Comparison of ENCODE assay signal across 9 mouse cellular contexts in the genomic region with DNA sequence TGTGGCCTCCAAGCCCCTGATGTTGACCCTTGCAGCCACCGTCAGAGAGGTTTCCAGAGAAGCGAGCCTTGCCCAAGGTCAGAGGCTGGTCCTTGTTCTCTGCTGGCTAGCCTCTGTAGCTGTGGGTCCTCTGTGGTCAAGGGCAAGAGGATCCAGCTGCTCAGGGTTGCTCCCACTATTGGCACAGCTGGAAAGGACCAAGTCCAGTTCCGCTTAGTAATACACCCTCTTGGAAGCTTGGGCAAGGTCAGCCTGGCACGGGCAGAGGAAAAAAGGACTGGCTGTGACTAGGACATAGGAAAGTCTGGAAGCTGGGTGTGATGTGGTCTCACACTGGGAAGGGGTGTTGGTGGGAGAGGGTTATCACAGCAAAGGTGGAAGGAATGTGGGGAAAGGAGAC.
DNase-seq lines count a peak whose midpoint lies in the region; ATAC-seq and TF ChIP-seq lines count a peak whose summit lies in the region.
"Had no signal": no experiment of that assay in that cellular context is flagged by ENCODE, and none has a peak within 500 bp of the region (broad histone marks: within the 10 kb centered on the region; RNA-seq: fewer than 3 reads in every experiment).

No protein-coding gene starts in this region.

- WGBS in intestine, embryonic 15.5 days: 79% methylated on average over 4 of the region's 4 CpGs
- WGBS in intestine, postnatal 0 days: 60% methylated on average over 4 of the region's 4 CpGs
- WGBS in forebrain, embryonic 16.5 days: 83% methylated on average over 4 of the region's 4 CpGs
- WGBS in midbrain, embryonic 15.5 days: 93% methylated on average over 4 of the region's 4 CpGs
- WGBS in liver, postnatal 0 days (ENCODE audit: insufficient replicate concordance): 71% methylated on average over 4 of the region's 4 CpGs

- H3K4me3 ChIP-seq in intestine, embryonic 15.5 days (replicated peaks): no peak overlapping the region
- no peak overlapping the region for H3K4me3 ChIP-seq in intestine, postnatal 0 days (ENCODE audit: low read depth, low read length)
- no peak overlapping the region for H3K4me3 ChIP-seq in forebrain, embryonic 16.5 days (replicated peaks; ENCODE audit: low read length)
- H3K4me3 ChIP-seq in midbrain, embryonic 15.5 days: no peak overlapping the region
- no peak overlapping the region for H3K4me3 ChIP-seq in liver, postnatal 0 days (ENCODE audit: low read depth, low read length)

- no peak for TF ChIP-seq CTCF in intestine, postnatal 0 days (IDR thresholded peaks at IDR 0.05; ENCODE audit: low read depth)
- TF ChIP-seq CTCF in liver, postnatal 0 days (IDR thresholded peaks at IDR 0.05; ENCODE audit: low read depth): no peak

- H3K4me1 ChIP-seq in intestine, embryonic 15.5 days (replicated peaks): peaks cover 38% of the 10 kb centered on the region
- peaks cover 21% of the 10 kb centered on the region for H3K4me1 ChIP-seq in intestine, postnatal 0 days (replicated peaks; ENCODE audit: control insufficient read depth, insufficient read depth, low read length)
- peaks cover 19% of the 10 kb centered on the region for H3K4me1 ChIP-seq in forebrain, embryonic 16.5 days (replicated peaks; ENCODE audit: control insufficient read depth, insufficient read depth, low read length)
- H3K4me1 ChIP-seq in midbrain, embryonic 15.5 days: peaks cover 25% of the 10 kb centered on the region
- H3K4me1 ChIP-seq in liver, postnatal 0 days (ENCODE audit: insufficient read depth): peaks cover 18% of the 10 kb centered on the region

- H3K27me3 ChIP-seq in intestine, embryonic 15.5 days (replicated peaks): no peaks in the 10 kb centered on the region
- H3K27me3 ChIP-seq in intestine, postnatal 0 days (replicated peaks; ENCODE audit: control insufficient read depth, insufficient read depth, low read length): no peaks in the 10 kb centered on the region
- H3K27me3 ChIP-seq in forebrain, embryonic 16.5 days (replicated peaks; ENCODE audit: control insufficient read depth, insufficient read depth, low read length): no peaks in the 10 kb centered on the region
- no peaks in the 10 kb centered on the region for H3K27me3 ChIP-seq in midbrain, embryonic 15.5 days (replicated peaks)
- no peaks in the 10 kb centered on the region for H3K27me3 ChIP-seq in liver, postnatal 0 days (ENCODE audit: insufficient read depth, low read length)

- 0 out of 2 replicates have a peak overlapping the region, but pooled peaks have one; percentile 25 for H3K27ac ChIP-seq in intestine, embryonic 15.5 days
- H3K27ac ChIP-seq in intestine, postnatal 0 days (ENCODE audit: low read depth, low read length): no peak overlapping the region
- peak overlapping the region; percentile 79 for H3K27ac ChIP-seq in forebrain, embryonic 16.5 days (ENCODE audit: low read length)
- 0 out of 2 replicates have a peak overlapping the region, but pooled peaks have one; percentile 30 for H3K27ac ChIP-seq in midbrain, embryonic 15.5 days
- no peak overlapping the region for H3K27ac ChIP-seq in liver, postnatal 0 days (ENCODE audit: low read depth)

- no peak for ATAC-seq in intestine, embryonic 15.5 days
- ATAC-seq in intestine, postnatal 0 days: no peak
- no peak for ATAC-seq in forebrain, embryonic 16.5 days
- no peak for ATAC-seq in midbrain, embryonic 15.5 days (replicated peaks)
- no peak for ATAC-seq in erythroblast, adult 5-6 weeks (replicated peaks; ENCODE audit: low FRiP score, poor library complexity, severe bottlenecking)
- no peak for ATAC-seq in liver, postnatal 0 days
- ATAC-seq: activated CD4-positive, CD25-positive, alpha-beta regulatory T cell, adult 4 months had no signal

- H3K9ac ChIP-seq in intestine, embryonic 15.5 days: no peak overlapping the region
- no peak overlapping the region for H3K9ac ChIP-seq in intestine, postnatal 0 days (ENCODE audit: low read depth, low read length)
- peak overlapping the region; percentile 44; the same call in 1 of the 2 replicates for H3K9ac ChIP-seq in forebrain, embryonic 16.5 days (replicated peaks; ENCODE audit: low read depth, low read length)
- H3K9ac ChIP-seq in midbrain, embryonic 15.5 days: no peak overlapping the region
- H3K9ac ChIP-seq in liver, postnatal 0 days (replicated peaks): no peak overlapping the region

- no peaks in the 10 kb centered on the region for H3K36me3 ChIP-seq in intestine, embryonic 15.5 days
- H3K36me3 ChIP-seq in intestine, postnatal 0 days (ENCODE audit: control insufficient read depth, insufficient read depth): no peaks in the 10 kb centered on the region
- H3K36me3 ChIP-seq in forebrain, embryonic 16.5 days (ENCODE audit: control insufficient read depth, insufficient read depth): no peaks in the 10 kb centered on the region
- no peaks in the 10 kb centered on the region for H3K36me3 ChIP-seq in midbrain, embryonic 15.5 days (replicated peaks)
- H3K36me3 ChIP-seq in liver, postnatal 0 days (replicated peaks; ENCODE audit: insufficient read depth, low read length): no peaks in the 10 kb centered on the region

- no peak for TF ChIP-seq EP300 in liver, postnatal 0 days (IDR thresholded peaks at IDR 0.05; ENCODE audit: low read depth)

- no peaks in the 10 kb centered on the region for H3K9me3 ChIP-seq in intestine, embryonic 15.5 days
- no peaks in the 10 kb centered on the region for H3K9me3 ChIP-seq in intestine, postnatal 0 days (ENCODE audit: control insufficient read depth)
- H3K9me3 ChIP-seq in forebrain, embryonic 16.5 days (ENCODE audit: control insufficient read depth, low read length): no peaks in the 10 kb centered on the region
- H3K9me3 ChIP-seq in midbrain, embryonic 15.5 days: no peaks in the 10 kb centered on the region
- no peaks in the 10 kb centered on the region for H3K9me3 ChIP-seq in liver, postnatal 0 days (ENCODE audit: low read length)

- DNase-seq in adrenal gland, postnatal 10 days: peak; percentile 78
- no peak for DNase-seq in embryo, embryonic 9.5 days (ENCODE audit: extremely low spot score)
- no peak for DNase-seq in liver, postnatal 0 days

- H3K4me2 ChIP-seq in intestine, embryonic 15.5 days (replicated peaks): no peak overlapping the region
- no peak overlapping the region for H3K4me2 ChIP-seq in intestine, postnatal 0 days (replicated peaks; ENCODE audit: low read depth)
- H3K4me2 ChIP-seq in forebrain, embryonic 16.5 days (ENCODE audit: low read length): no peak overlapping the region
- no peak overlapping the region for H3K4me2 ChIP-seq in midbrain, embryonic 15.5 days
- H3K4me2 ChIP-seq in liver, postnatal 0 days (ENCODE audit: low read depth, low read length): no peak overlapping the region

Comparison
In these comparisons a context has a peak if more than half of its experiments do, and no peak if none do; other contexts are left out.
1. H3K27ac ChIP-seq: peak in intestine, embryonic 15.5 days (single experiment), forebrain, embryonic 16.5 days (single experiment) and midbrain, embryonic 15.5 days (single experiment); none in intestine, postnatal 0 days (single experiment) and liver, postnatal 0 days (single experiment).